Mouse (Mus musculus) G1E (cell line): ENCODE measurements around the gene Med13l. TPM values are rescaled to one million over a fixed set of nuclear protein-coding genes. Genes with fewer than 3 reads are reported as not detected.

ENCODE experiments used
- ATAC-seq: 2 replicates; pipeline ENCODE4 v1.8.0; 2016; ENCODE audit warnings: mild to moderate bottlenecking; ENCODE audit not compliant: insufficient number of reproducible peaks, poor library complexity, low FRiP score, severe bottlenecking; ENCODE audit errors: extremely low read depth
- DNase-seq: peaks from one replicate; pipeline ENCODE4 v3.0.0; 2012; ENCODE audit warnings: low spot score
- H3K27me3 ChIP-seq: 2 replicates; pipeline ENCODE4 v1.6.1; 2012; ENCODE audit warnings: mild to moderate bottlenecking, low read length, inconsistent platforms; ENCODE audit not compliant: insufficient read depth
- H3K36me3 ChIP-seq: replicated peaks from 2 replicates; pipeline ENCODE3; 2012; ENCODE audit warnings: mild to moderate bottlenecking, inconsistent platforms
- H3K4me1 ChIP-seq: 2 replicates; pipeline ENCODE4 v1.6.1; 2012; ENCODE audit warnings: low read depth, low read length, inconsistent platforms, mixed read lengths; ENCODE audit not compliant: insufficient read depth
- H3K4me3 ChIP-seq: 2 replicates; pipeline ENCODE4 v1.5.1; 2012; ENCODE audit warnings: low read depth, mild to moderate bottlenecking, inconsistent platforms, low read length, moderate library complexity, mixed read lengths
- H3K9me3 ChIP-seq: replicated peaks from 2 replicates; pipeline ENCODE4 v1.6.1; 2012; ENCODE audit warnings: inconsistent platforms
- CTCF ChIP-seq: IDR thresholded peaks from 2 replicates; pipeline ENCODE4 v1.5.1; 2012; ENCODE audit warnings: low read depth, low read length, inconsistent platforms, mixed read lengths
- GATA1 ChIP-seq: IDR thresholded peaks from 2 replicates; pipeline ENCODE4 v1.6.1; 2012; ENCODE audit warnings: borderline replicate concordance, low read length, inconsistent platforms, mixed read lengths
- GATA2 ChIP-seq: IDR thresholded peaks from 2 replicates; pipeline ENCODE4 v1.6.1; 2012; ENCODE audit warnings: low read depth, low read length, inconsistent platforms, borderline replicate concordance
- POLR2AphosphoS5 ChIP-seq: IDR thresholded peaks from 2 replicates; pipeline ENCODE4 v1.6.1; 2012; ENCODE audit warnings: low read depth, low read length, inconsistent platforms; ENCODE audit not compliant: insufficient replicate concordance
- TAL1 ChIP-seq: conservative IDR thresholded peaks from 2 replicates; pipeline ENCODE4 v1.6.1; 2012; ENCODE audit warnings: low read depth, low read length, inconsistent platforms, mixed read lengths
- polyA plus RNA-seq: library from polyadenylated mRNA; stranded (reverse); fragments of >175 nt; gene quantifications from 2 replicates; pipeline ENCODE4 v1.2.3, GENCODE M21; 2012
- total RNA-seq, 2 experiments: library from RNA; stranded (forward) in 1 of 2; stranded (reverse) in 1 of 2; fragments of 200-1000 nt in 1 of 2; fragments of >200 nt in 1 of 2; fragmentation: Nextera tagmentation in 1 of 2; gene quantifications; 2 replicates each; pipeline ENCODE4 v1.2.3; 2014 to 2017

Gene Med13l
- total and polyA plus RNA-seq, 3 experiments: 16.8 to 91.7 (median 17.9) TPM

DNA sequence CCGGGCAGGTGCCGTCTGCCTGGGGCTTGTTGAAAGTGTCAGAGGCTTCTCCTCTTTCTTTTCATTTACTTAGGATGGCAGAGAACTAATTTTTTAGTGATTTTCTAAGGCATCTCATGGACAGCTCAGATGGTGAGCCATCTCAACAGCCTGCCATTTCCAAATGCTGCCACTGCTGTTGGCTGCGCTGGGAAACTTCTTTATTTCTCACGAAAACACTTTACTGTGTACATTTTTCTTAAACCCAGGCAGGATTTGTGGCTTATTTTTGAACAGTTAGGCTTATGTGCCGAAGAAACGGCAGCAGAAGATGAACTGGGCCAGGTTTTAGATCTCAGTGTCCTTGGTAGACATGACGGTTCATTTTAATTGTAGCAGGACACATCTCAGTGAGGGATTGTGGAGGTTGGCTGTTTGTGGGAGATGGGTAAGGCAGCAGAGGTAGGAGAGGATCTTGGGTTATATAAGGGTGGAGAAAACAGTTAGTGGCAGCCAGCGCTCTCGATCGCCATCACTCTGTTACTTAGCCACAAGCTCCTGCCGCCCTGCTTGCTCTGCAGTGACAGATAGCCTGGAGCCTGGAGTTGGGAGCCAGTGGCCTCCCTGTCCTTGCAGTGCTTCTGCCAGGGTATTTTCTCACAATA lies 45.1 kb downstream of the Med13l start:
- TF ChIP-seq POLR2AphosphoS5 (no peak), GATA2 (no peak)
- no peak overlapping the region for H3K4me3 ChIP-seq
- H3K27me3 ChIP-seq: no peaks in the 10 kb centered on the region
- H3K9me3 ChIP-seq: no peaks in the 10 kb centered on the region
- DNase-seq (no peak), ATAC-seq (no peak)
- peaks cover 25% of the 10 kb centered on the region for H3K4me1 ChIP-seq
- peaks cover 63% of the 10 kb centered on the region for H3K36me3 ChIP-seq

DNA sequence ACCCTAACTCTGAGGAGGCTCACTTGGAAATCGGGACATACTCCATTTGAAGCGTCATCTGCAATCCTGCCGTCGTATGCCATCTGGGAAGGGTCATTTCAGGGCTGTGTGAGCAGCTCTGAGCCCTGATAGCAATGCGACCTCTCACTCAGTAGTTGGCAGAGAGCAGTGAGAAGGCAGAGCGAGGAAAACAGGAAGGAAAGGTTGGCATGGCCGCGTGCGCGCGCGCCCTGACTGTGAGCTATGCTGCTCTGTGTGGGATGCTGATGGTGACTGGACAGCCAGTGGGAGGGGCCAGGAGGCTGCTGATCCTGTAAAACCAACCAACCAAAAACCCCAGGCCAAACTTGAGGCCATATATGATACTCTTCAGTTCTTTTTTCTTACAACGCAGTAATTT lies 46.2 kb downstream of the Med13l start:
- Histone ChIP-seq H3K4me3 (no peak overlapping the region), H3K4me1 (peaks cover 24% of the 10 kb centered on the region), H3K27me3 (no peaks in the 10 kb centered on the region), H3K9me3 (no peaks in the 10 kb centered on the region), H3K36me3 (peaks cover 64% of the 10 kb centered on the region)
- TF ChIP-seq POLR2AphosphoS5 (no peak), GATA1 (no peak), TAL1 (no peak), GATA2 (no peak), CTCF (no peak)
- DNase-seq: no peak
- ATAC-seq: no peak

DNA sequence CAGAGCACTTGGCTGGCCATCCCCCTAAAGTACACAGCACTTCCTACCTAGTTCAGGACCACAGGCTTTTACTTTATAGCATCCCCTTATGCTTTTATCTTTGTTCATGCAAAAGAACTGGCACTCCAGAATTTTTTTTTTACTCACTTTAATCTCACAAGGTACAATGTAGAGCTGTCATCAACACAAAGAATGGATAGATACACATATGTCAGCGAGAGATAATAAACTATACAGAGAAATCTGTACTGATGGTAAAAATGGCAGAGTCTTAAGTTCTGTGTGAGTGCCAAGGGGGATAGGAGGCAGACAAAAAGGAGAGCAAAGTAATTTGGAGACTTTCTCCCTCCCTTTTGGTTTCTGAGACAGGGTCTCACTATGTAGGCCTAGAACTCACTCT lies 47.4 kb downstream of the Med13l start:
- DNase-seq (no peak), ATAC-seq (no peak)
- Histone ChIP-seq H3K27me3 (no peaks in the 10 kb centered on the region), H3K36me3 (peaks cover 64% of the 10 kb centered on the region), H3K9me3 (no peaks in the 10 kb centered on the region), H3K4me1 (peaks cover 28% of the 10 kb centered on the region), H3K4me3 (no peak overlapping the region)
- TF ChIP-seq CTCF: no peak
- TF ChIP-seq GATA2: no peak
- TF ChIP-seq GATA1: no peak
- TF ChIP-seq POLR2AphosphoS5: no peak
- TF ChIP-seq TAL1: no peak

- Histone ChIP-seq H3K36me3 (peaks cover 75% of the 10 kb centered on the region), H3K4me3 (no peak overlapping the region), H3K27me3 (no peaks in the 10 kb centered on the region), H3K9me3 (no peaks in the 10 kb centered on the region), H3K4me1 (peaks cover 51% of the 10 kb centered on the region)
- DNase-seq: no peak
- no peak for TF ChIP-seq POLR2AphosphoS5
- TF ChIP-seq GATA2: no peak
- no peak for TF ChIP-seq TAL1
- TF ChIP-seq CTCF: no peak
- no peak for TF ChIP-seq GATA1
- no peak for ATAC-seq
These were observed 50.0 kb downstream of the Med13l start for GRCm38 (mm10) chr5:118610468-118610867.

DNA sequence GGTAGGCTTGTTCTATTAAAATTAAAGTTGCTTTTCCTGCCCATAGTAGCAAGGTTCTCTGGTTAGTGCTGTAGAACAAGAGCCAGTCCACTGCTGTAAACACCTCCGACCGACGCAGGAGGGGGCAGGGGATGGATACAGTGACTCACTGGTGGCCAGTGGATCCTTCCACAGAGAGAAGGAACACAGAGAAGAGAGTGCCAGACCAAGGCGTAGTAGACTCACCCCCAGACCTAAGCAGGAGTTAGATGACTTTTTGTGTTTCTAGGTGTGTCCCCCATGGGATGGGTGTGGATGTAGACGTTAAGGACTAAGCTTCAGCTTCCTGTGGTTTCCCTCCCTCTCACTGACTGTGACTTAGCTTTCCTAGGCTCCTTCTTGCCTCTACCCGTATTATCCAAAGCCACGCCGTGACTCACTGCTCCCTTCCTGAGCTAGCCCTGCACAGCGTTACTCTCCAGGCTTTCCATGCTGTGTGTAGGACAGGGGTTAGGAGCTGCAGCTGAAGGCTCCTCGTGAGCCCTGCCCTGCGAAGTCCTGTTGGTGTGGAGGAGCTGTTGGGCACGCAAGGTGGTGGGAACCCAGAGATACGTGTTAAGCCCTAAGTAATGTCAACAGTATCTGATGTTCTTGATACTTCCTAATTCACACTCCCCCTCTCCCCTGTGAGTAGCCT lies 52.6 kb downstream of the Med13l start:
- ATAC-seq (peak; percentile 24; the same call in 1 of the 2 replicates), DNase-seq (no peak)
- no peak for TF ChIP-seq GATA1
- TF ChIP-seq CTCF: no peak
- no peak for TF ChIP-seq TAL1
- no peak for TF ChIP-seq POLR2AphosphoS5
- TF ChIP-seq GATA2: no peak
- H3K36me3 ChIP-seq: peaks cover 73% of the 10 kb centered on the region
- peak overlapping the region; percentile 17; the same call in 1 of the 2 replicates for H3K4me3 ChIP-seq
- no peaks in the 10 kb centered on the region for H3K9me3 ChIP-seq
- H3K27me3 ChIP-seq: no peaks in the 10 kb centered on the region
- peaks cover 47% of the 10 kb centered on the region for H3K4me1 ChIP-seq

GRCm38 (mm10) chr5:118613704-118614103 lies 53.2 kb downstream of the Med13l start:
- TF ChIP-seq GATA1 (no peak), POLR2AphosphoS5 (no peak), CTCF (no peak), GATA2 (no peak), TAL1 (no peak)
- no peak for ATAC-seq
- Histone ChIP-seq H3K4me3 (no peak overlapping the region), H3K9me3 (no peaks in the 10 kb centered on the region), H3K27me3 (no peaks in the 10 kb centered on the region), H3K36me3 (peaks cover 74% of the 10 kb centered on the region), H3K4me1 (peaks cover 49% of the 10 kb centered on the region)
- DNase-seq: no peak
